Mouse (Mus musculus): ENCODE data around the gene Haao.

Haao gene

GRCm38 (mm10) chr17:83782740-83783139, 65.0 kb downstream of the Haao start:
- DNase-seq (ENCODE audit: low spot score) = no peak

Measured in urinary bladder, postnatal 10 days (tissue).